Mouse (Mus musculus): ENCODE measurements at regions not wholly inside any gene's neighbourhood (a gene's known extent, or its start where the extent isn't known, plus 50 kb on each side); places are given as distances from the start of the nearest gene placed in this dataset.

DNA sequence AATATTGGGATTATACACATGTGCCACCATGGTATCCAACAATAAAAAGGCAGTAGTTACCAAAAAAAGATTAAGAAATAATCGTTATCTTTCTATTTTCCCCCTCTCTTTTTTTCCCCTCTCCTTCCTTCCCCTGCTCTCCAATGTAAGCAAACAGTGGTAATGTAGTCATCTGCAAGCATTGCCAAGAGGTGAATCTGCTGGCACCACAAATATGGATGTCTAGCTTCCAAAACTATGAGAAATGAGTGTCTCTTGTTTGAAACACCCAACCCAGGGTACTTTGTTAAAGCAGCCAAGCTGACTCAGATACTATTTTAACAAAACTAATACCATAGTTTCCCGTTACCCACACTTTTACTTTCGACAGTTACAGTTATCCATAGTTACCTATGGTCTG is 784.2 kb downstream of the Gsdmc2 start:
- ATAC-seq (replicated peaks; ENCODE audit: poor library complexity, severe bottlenecking), result no peak

DNA sequence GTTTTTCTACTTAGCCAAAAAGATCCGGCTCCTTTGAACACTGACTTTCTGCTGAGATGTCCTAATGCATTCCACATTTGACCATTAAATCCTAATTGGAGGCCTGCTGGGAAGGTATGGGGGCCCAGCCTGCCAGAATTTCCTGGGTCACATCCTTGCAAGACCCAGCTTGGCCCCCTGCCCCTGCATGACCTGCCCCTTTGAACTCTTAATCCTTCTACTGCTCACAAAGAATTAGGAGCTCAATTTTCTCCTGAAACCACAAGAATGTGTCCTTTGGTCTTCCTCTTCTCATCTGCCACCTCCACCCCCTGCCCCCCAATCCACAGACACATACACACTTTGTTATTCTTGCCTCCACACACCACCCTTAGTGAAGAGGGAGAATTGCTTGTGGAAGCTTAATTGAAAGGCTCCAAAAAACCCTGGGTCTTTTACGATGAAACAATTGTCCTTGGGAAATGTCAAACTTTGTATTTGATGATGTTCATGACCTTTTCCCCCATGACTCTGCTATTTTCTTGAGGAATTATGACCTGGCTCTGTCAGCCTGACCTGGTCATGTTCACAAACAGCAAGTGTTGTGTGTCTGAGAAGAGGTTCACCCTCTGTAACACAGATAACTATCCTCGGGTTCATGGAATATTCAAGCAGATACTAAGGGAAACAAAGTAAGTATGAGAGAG is 792.3 kb downstream of the Gsdmc2 start:
- no peak for ATAC-seq (replicated peaks; ENCODE audit: poor library complexity, severe bottlenecking)

DNA sequence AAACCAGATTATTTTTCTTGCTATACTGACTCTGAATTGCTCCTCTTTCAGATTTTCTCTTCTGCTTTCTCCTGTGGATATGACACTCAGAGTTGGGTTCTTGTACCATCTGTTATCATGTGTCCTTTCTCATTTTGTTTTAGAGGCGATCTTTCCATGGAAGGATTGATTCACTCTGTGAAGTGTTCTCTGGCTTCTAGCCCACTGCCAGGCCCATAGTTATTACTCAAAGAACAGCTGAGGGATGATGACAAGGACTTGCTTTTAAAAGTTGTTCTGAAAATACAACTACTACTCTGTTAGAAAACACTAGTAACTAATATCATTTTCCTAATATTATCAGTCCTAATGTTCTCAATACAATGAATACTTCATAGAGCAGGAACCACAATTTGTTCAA is 794.9 kb downstream of the Gsdmc2 start:
- ATAC-seq (replicated peaks; ENCODE audit: poor library complexity, severe bottlenecking), result no peak

DNA sequence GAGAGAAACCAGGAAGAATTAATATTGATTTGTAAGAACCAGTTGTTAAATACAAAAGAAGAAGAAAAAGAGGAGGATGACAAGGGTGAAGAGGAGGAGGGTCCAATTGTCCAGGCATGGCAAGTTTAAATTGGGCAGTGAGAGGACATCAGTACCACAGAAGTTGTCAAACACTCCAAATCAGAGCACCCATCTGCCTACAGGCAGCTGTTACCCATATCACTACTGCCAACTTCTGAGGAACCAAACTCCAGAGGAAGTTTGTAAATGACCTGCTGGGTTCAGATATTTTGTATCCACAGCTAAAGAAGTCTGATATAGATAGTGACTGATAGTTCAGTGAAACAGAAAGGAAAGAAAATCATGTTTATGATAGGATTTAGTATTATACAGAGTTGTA is 802.6 kb downstream of the Gsdmc2 start:
- no peak for ATAC-seq (replicated peaks; ENCODE audit: poor library complexity, severe bottlenecking)

DNA sequence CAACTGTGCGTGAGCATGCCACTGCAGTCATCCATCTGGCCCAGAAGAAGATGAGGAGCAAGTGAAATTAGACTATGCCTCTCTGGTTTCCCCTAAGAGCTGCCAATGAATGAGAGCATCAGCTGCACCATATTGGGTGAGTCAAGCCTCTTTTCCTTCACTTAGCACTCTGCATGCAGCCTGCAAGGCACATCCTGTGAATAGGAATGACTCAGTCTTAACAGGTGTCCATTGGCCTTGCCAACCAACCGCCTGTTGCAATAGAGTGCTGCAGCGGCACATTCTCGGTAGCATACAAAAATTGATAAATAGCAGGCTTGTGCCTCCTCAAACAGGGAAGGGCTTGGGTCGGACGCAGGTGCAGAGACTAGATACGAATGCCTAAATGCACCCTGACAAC is 808.7 kb downstream of the Gsdmc2 start:
- ATAC-seq (replicated peaks; ENCODE audit: poor library complexity, severe bottlenecking), result no peak

DNA sequence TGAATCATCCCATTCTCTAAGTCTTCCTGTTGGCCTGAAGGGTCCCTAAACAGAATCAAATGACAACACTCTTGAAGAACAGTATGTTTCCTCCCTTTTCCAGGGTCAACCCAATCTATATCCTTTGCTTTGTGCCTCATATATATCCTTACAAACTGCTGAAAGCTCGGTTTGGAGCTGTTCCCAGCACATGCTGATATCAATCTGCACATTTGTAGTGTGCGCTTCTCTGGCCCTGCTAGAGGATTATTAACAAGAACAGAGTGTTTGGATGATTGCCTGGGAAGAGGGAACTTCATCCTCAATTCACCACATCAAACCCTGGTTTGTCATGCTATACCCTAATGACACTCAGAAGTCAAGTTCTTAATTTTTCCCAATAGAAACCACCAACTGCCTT is 824.2 kb downstream of the Gsdmc2 start:
- no peak for ATAC-seq (replicated peaks; ENCODE audit: poor library complexity, severe bottlenecking)

DNA sequence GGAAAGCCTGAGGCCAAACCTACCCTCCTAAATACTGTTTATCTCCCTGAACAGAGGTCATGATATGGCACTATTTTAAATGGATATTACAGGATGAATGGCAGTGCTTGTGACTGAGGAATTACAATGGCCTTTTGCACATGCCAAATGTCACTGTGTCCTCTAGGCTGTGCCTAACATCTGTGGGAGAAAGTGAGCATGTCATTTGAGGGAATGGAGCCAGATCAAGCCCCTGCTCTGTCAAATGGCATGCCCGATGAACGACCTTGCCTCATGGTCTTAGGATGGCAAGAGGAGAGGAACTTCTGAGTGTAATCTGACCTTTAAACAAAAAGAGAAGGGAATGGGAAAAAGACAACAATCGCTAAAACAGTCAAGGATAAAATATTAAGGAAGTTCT is 827.0 kb downstream of the Gsdmc2 start:
- no peak for ATAC-seq (replicated peaks; ENCODE audit: poor library complexity, severe bottlenecking)

DNA sequence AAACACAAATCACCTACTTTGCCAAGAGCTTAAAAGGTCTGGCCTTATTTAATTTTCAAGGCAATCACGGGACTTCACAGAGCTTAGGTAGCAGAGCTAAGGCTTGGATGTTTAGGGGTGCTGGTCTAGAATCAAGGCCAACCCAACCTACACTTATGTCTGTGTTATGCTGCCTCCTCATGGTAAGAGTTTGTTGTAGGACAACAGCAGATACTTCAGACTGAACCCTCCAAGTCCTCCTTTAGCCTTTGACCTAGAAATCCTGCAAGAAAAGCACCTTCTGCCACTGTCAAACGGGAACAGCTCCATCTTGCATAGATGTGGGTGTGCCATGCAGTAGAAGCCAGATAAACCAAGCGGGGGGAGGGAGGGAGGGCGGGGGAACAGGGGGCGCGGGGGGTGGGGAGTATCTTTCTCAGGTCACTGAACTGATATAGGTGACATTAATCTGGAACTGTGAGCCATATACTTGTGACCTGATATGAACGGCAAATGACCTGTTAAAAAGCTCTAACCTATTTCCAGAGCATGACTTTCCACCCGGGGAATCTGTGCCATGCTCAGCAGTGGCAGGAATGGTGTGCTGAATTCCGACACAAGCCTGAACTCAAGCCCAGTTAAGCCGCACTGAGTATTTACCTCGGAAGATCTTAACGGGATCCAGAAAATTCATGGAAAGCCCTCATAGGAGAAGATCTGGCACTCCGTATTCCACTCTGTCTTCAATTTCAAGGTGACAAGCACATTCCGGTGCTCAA is 838.3 kb downstream of the Gsdmc2 start:
- ATAC-seq (replicated peaks; ENCODE audit: poor library complexity, severe bottlenecking), result no peak

DNA sequence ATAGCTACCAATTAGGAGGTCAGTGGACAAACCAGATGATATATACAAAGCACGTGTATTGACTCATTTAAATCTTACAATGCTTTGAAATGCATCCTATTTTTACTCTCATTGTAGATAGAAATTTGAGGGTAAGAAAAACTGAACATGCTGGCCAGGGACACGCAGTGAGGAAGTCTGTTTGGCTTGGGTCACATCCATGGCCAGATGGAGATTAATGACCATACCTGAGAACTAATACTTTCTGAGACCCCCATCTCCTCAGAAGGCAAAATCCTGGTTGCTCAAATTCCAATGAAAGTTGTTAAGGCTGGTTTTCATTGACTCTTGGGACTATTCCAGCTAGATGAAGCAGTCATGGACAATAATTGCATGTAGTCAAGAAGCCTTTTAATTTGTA is 850.3 kb downstream of the Gsdmc2 start:
- no peak for ATAC-seq (replicated peaks; ENCODE audit: poor library complexity, severe bottlenecking)

DNA sequence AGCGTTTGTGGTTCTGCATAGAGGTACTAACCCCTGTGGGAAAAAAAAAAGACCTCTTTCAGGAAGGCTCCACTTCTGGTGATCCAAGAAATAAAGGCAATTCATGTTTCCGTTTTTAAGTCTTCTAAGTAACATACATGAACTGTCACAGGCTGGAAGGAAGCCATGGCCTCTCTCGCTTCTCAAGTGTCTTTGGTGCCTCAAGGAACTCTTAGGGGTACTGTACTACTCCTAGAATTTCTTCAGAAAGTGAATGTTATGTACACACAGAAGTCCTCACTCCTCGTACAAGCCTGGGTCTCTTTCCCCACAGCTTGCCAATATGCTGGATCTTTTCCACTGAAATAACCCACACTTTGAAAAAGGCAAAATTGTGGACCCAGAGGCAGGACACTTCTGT is 858.1 kb downstream of the Gsdmc2 start:
- ATAC-seq (replicated peaks; ENCODE audit: poor library complexity, severe bottlenecking), result no peak

DNA sequence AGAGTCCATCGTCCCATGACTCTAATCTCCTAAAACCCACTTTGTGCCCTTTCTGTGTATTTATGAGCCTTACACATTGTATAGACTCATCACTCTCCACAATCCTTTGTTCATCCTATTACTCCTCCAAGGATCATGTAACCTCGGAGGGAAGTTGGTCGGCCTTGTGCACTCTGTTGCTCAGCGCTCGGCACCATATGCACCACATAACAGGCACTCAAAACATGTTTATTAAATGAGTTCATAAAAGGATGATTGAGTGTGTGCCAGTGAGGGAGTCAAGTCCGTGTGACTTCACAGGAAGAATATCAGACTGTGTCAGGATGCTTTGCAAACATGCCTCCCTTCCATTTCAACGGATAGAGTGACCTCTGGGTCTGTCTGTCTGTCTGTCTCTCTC is 858.8 kb downstream of the Gsdmc2 start:
- ATAC-seq (replicated peaks; ENCODE audit: poor library complexity, severe bottlenecking), result no peak

DNA sequence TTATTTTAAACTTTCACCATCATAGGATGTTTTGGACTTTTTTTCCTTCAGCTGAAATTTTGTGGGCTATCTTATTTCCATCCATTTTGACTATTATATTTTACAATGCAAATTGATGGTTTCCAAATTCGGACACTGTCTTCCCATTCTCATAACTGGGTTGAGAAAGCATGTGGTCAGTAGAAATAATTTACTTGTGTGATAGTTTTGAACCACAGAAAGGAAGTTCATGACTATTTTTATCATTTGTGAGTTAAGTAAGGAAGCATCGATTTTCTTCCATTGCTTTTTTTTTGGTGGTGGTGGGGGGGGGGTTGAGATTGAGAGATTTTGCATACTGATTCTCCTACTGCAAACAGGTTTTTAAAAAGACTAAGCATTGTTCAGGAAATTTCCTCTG is 874.4 kb downstream of the Gsdmc2 start:
- peak; percentile 35; the same call in 1 of the 2 replicates for ATAC-seq (replicated peaks; ENCODE audit: poor library complexity, severe bottlenecking)

DNA sequence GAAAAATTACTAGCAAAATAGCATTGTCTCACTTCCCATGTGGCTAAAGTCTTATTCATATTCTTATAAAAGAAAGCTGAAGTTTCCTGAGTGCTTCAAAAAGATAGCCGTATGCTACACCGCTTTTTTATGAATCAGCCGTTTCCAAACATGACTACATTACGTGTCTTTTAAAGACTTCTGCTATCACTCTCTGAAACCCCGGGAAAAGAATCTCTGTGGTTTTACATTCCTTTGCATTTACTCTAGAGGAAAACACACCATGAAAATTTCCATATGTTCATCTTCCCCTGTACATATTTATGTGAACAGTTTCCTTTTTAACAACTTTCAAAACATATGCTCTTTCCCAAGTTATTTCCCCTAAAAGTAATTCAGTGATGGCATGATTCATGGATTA is 882.3 kb downstream of the Gsdmc2 start:
- ATAC-seq (replicated peaks; ENCODE audit: poor library complexity, severe bottlenecking), result no peak

DNA sequence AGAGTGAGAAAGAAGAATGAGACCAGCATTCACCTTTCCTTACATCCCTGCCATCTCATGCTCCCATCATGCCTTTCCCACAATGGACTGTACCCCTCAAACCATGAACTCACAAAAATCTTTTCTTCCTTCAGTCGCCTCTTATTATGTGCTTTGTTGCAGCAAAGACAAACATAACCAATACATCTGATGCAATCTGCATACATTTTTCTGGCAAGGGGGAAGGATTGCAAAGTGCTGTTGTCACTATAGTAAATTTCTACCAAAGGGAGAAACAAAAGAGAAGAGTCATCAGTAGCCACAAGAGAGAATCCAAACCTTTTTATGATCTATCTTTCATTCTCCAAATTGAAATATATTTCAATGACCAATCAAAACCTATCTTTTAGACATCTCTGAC is 884.4 kb downstream of the Gsdmc2 start:
- ATAC-seq (replicated peaks; ENCODE audit: poor library complexity, severe bottlenecking), result no peak

DNA sequence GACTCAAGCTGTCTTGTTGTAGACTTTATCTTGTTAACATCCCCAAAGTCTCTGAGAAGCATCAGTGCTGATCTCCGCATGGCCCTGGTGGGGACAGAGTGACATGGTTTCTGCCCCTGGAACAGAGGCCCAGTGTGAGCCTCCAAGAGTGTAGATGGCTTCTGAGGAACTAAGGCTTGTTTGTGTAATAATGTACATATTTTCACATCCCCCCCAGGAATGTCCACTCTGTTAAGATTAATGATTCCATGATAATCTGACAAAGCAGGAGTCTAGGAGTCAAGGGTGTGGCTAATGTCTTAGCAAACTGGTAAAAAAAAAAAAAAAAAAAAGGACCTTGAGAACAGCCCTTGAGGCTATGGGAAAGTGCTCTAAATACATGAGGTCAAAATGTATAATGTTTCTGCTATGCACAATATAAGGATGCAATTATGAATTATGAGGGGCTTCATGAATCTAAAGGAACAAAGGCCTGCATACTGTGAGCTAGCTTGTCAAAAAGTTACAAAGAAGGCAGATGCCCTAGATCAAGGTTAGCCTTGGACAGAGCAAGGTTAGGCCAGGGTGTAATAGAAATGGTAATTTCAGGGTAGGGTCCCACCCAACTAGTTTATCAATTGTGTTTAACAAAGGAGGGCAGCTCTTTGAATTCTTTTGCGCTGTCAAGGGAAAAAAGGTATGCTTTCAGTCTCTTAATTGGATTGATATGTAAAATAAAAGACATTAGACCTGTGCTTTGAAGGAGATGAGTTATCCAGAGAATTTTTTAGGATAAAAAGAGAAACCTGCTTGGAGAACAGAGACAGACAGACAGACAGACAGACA is 886.3 kb downstream of the Gsdmc2 start:
- no peak for ATAC-seq (replicated peaks; ENCODE audit: poor library complexity, severe bottlenecking)

DNA sequence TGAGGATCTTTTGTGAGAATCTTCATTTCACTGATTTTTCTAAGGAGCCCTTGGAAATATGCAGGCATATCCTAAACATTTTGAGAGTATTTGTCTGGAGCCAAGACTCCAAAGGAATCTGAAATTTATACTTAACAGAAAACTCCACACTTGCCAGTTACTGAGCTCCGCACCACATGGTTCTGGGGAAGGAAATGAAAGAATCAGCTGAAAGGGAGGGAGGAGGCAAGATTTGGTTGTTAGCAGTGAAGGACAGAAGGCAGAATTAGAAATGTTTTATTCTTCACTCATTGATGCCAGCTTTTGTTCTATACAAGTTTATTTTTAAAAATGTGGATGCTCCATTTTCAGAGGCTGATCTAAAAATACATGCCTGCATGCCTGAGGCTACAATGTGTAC is 890.1 kb downstream of the Gsdmc2 start:
- ATAC-seq (replicated peaks; ENCODE audit: poor library complexity, severe bottlenecking), result no peak

DNA sequence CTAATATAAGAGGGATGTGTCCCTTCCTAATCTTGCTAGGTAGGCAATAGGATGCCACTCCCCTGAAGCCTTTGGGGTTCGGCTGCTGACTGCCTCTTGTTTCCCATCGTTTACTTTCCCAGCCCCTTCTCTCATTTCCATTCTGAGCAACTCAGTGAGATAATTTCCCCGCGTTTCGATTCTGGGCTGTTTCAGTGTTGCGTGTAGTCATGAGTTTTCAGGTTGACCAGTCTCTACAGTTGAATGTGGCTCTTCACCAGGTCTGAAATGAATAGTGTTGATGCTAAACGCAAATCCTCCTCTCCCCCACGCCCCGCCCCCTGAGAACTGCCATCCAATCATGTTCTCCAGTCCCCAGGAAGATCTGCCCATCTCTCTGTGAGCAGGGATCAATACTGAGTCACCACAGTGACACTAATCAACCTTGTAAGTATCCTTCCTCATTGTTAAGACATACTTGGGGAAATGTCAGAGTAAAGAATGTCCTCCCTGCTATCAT is 890.6 kb downstream of the Gsdmc2 start:
- no peak for ATAC-seq (replicated peaks; ENCODE audit: poor library complexity, severe bottlenecking)

DNA sequence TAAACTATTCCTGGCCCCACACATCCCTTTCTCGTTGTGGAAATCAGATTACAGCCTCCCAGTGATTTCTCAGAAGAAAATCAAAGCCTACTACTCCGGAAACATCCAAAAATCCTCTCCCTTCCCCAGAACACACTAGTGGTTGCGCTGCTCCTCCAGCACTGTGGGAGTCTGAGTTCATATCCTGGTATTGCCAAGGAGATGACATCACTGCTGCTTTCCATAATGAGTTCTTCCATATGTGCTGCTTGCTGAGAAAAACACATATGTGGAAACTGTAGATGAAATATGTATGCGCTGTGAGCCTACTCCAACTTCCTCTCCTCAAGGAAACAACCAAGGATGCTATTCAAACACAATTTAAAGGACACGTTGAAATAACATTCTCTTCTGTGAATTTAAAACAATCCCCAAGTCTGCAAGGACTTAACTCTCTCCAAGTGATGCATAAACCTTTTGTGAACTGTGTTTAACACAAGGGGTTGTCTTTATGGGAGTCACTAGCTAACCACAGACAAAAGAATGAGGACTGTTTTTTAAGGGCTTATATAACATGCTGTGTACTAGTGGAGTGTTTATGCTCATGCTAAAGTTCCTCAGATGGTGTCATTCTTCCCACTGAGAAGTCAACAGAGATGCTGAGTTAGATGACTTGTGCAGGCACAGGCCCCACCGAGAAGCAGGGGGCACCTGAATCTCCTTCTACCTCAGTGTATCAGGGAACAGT is 891.6 kb downstream of the Gsdmc2 start:
- no peak for ATAC-seq (replicated peaks; ENCODE audit: poor library complexity, severe bottlenecking)

DNA sequence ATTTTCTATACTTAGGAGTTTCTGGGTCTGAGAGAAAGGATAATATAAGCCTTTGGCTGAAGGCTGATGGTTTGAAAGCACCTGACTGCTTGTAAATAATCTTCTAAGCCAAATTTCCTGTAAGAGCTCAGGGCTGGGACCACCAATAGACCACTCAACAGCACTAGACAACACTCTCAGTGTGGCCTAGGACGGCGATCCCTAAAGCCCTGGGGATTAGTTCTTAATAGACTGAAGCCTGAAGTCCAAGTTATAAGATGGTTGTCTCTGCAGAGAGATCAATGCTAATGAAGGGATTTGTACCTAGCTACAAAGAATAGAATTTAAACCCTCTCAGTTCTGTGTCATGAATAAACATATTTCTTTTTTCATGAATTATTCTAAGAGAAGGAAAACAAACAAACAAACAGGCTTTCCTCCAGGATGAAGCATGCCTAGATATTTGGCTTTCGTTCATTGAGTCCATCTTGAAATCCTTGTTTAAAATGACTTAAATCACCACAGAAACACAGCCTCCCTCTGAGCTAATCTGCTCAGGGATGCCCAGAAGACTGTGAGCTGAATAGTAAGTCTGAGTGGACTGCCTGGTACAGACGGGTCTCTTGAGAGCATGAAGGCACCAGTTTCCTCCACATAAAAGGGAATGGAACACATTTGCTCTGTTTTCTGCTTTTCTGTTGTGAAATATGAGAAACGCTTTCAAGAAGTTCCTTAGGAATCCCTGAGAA is 892.3 kb downstream of the Gsdmc2 start:
- no peak for ATAC-seq (replicated peaks; ENCODE audit: poor library complexity, severe bottlenecking)

DNA sequence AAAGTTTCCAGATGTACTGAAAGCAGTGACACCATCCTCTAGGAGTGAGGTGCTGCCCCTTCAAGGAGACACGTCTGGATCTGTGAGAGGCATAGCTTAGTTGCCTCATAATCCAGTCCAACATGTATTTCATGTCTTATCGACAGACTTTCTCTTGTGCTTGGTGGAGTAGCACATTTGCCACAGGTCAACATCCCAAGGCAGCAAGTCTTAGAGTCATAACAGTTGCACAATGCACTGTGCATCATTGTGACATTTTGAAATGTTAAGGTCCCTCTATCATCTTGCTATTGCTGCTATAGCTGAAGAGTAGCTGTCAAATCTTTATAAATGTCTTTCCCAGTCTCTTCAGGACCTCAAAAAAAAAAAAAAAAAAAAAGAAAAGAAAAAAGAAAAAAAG is 905.6 kb downstream of the Gsdmc2 start:
- no peak for ATAC-seq (replicated peaks; ENCODE audit: poor library complexity, severe bottlenecking)

All from granulocyte monocyte progenitor cell, adult 5-6 weeks (primary cell).